Mouse (Mus musculus) limb, embryonic 14.5 days (tissue): Measurements from ENCODE around the gene Spaca5. TPM values are rescaled to one million over a fixed set of nuclear protein-coding genes. Genes with fewer than 3 reads are reported as not detected.

Experiments used
- ATAC-seq: fragments of 200-750 bp; cut with Nextera tagmentation; 2 replicates; pipeline ENCODE4 v1.8.0; 2017; ENCODE audit warnings: low read depth, moderate number of reproducible peaks, moderate TSS enrichment; ENCODE audit not compliant: low FRiP score
- DNase-seq: peaks from one replicate; pipeline ENCODE4 v3.0.0-alpha.2; 2015; ENCODE audit warnings: low spot score
- H3K27ac ChIP-seq: fragments of 300-500 bp; sonication (generic); replicated peaks from 2 replicates; pipeline ENCODE4 v1.5.1; 2014; ENCODE audit warnings: low read depth, mild to moderate bottlenecking, low read length, moderate library complexity, mixed read lengths
- H3K27me3 ChIP-seq: fragments of 300-500 bp; sonication (generic); 2 replicates; pipeline ENCODE4 v1.6.1; 2014; ENCODE audit warnings: low read length, mixed read lengths; ENCODE audit not compliant: control insufficient read depth, insufficient read depth
- H3K36me3 ChIP-seq: fragments of 300-500 bp; sonication (generic); 2 replicates; pipeline ENCODE4 v1.6.1; 2014; ENCODE audit warnings: mild to moderate bottlenecking, low read length, moderate library complexity, mixed read lengths; ENCODE audit not compliant: control insufficient read depth, insufficient read depth
- H3K4me1 ChIP-seq: fragments of 300-500 bp; sonication (generic); 2 replicates; pipeline ENCODE4 v1.6.1; 2014; ENCODE audit warnings: antibody characterized with exemption, low read length, mixed read lengths; ENCODE audit not compliant: control insufficient read depth, insufficient read depth
- H3K4me2 ChIP-seq: fragments of 300-500 bp; sonication (generic); replicated peaks from 2 replicates; pipeline ENCODE4 v1.6.1; 2014; ENCODE audit warnings: low read depth, mild to moderate bottlenecking, low read length, moderate library complexity; ENCODE audit not compliant: severe bottlenecking
- H3K4me3 ChIP-seq: fragments of 300-500 bp; sonication (generic); replicated peaks from 2 replicates; pipeline ENCODE4 v1.5.1; 2014; ENCODE audit warnings: low read length
- H3K9ac ChIP-seq: fragments of 300-500 bp; sonication (generic); 2 replicates; pipeline ENCODE4 v1.6.1; 2014; ENCODE audit warnings: mild to moderate bottlenecking, low read depth, low read length, moderate library complexity; ENCODE audit not compliant: severe bottlenecking
- H3K9me3 ChIP-seq: fragments of 300-500 bp; sonication (generic); 2 replicates; pipeline ENCODE4 v1.6.1; 2016; ENCODE audit warnings: low read length; ENCODE audit not compliant: control insufficient read depth
- POLR2A ChIP-seq: fragments of 200-500 bp; IDR thresholded peaks from 2 replicates; pipeline ENCODE4 v1.8.0; 2012; ENCODE audit warnings: inconsistent platforms, mild to moderate bottlenecking, moderate library complexity, borderline replicate concordance; ENCODE audit not compliant: insufficient read depth, insufficient read length; ENCODE audit errors: extremely low read depth
- WGBS: fragments of 180-500 bp; shearing (Covaris S2); extraction: QIAGEN DNeasy Blood & Tissue Kit; methylation state at CpG from one replicate; pipeline ENCODE4 v1.1.7; 2014; 5-methylcytosine and 5-hydroxymethylcytosine counted together
- polyA plus RNA-seq, 2 experiments: library from polyadenylated mRNA; depleted of rRNA in 1 of 2; stranded (reverse) in 1 of 2; unstranded in 1 of 2; fragments of >200 nt; fragmentation: Nextera tagmentation in 1 of 2; extraction: Ambion mirVana in 1 of 2; gene quantifications; 2 replicates each; pipeline versions ENCODE4 v1.2.1 to v1.2.3; 2012 to 2014

The Spaca5 gene
- polyA plus RNA-seq, 2 experiments = not detected

- 28% methylated on average over 27 of the region's 27 CpGs for WGBS
- H3K36me3 ChIP-seq = no peaks in the 10 kb centered on the region
- H3K27ac ChIP-seq = peak within 1 kb of the TSS; percentile 73
- peak within 1 kb of the TSS; percentile 49 for H3K4me2 ChIP-seq
- no peaks in the 10 kb centered on the region for H3K27me3 ChIP-seq
- peak within 1 kb of the TSS; percentile 43 for H3K9ac ChIP-seq
- H3K9me3 ChIP-seq = no peaks in the 10 kb centered on the region
- H3K4me1 ChIP-seq = no peaks in the 10 kb centered on the region
- H3K4me3 ChIP-seq = peak within 1 kb of the TSS; percentile 41
- ATAC-seq = peak; percentile 83
- TF ChIP-seq POLR2A = no peak
- DNase-seq = peak; percentile 81
These were observed 21.0 kb downstream of the Spaca5 start, which contains the start of gene Zfp300 for GRCm38 (mm10) chrX:21088983-21089866. TSS of gene Zfp300 (minus strand) at chrX:21089527.

GRCm38 (mm10) chrX:21089867-21090239 is 21.6 kb downstream of the Spaca5 start:
- no peaks in the 10 kb centered on the region for H3K4me1 ChIP-seq
- H3K27me3 ChIP-seq = no peaks in the 10 kb centered on the region
- 51% methylated on average over 7 of the region's 7 CpGs for WGBS
- no peak for DNase-seq
- H3K27ac ChIP-seq = peak overlapping the region; percentile 73; the same call in 1 of the 2 replicates
- 0 out of 2 replicates have a peak overlapping the region, but pooled peaks have one; percentile 43 for H3K9ac ChIP-seq
- no peaks in the 10 kb centered on the region for H3K9me3 ChIP-seq
- peak overlapping the region; percentile 49 for H3K4me2 ChIP-seq
- TF ChIP-seq POLR2A = no peak
- ATAC-seq = no peak
- peak overlapping the region; percentile 41 for H3K4me3 ChIP-seq
- H3K36me3 ChIP-seq = no peaks in the 10 kb centered on the region

- Histone ChIP-seq H3K4me2 (no peak within 1 kb of the TSS), H3K9ac (no peak within 1 kb of the TSS), H3K9me3 (no peaks in the 10 kb centered on the region), H3K4me3 (no peak within 1 kb of the TSS), H3K27ac (no peak within 1 kb of the TSS), H3K27me3 (no peaks in the 10 kb centered on the region), H3K4me1 (no peaks in the 10 kb centered on the region), H3K36me3 (no peaks in the 10 kb centered on the region)
- WGBS = 76% methylated on average over 4 of the region's 4 CpGs
- DNase-seq = no peak
- ATAC-seq = no peak
- TF ChIP-seq POLR2A = no peak
These were observed 47.3 kb downstream of the Spaca5 start, which contains the start of gene Ssxa1 for GRCm38 (mm10) chrX:21115520-21115919. TSS of gene Ssxa1 (plus strand) at chrX:21115820.

Other genes with a start within 250 kb of the Spaca5 start
- gene Timp1, start 198.2 kb upstream of the Spaca5 start, polyA plus RNA-seq (2012; rRNA removed) = 37.2 and 40.5 TPM in 2 replicates
- gene Timp1, start 198.2 kb upstream of the Spaca5 start, polyA plus RNA-seq (2014; fragmentation: Nextera tagmentation; extraction: Ambion mirVana) = 38.1 and 39.1 TPM in 2 replicates
- gene Syn1, start 147.4 kb upstream of the Spaca5 start, polyA plus RNA-seq (2012; rRNA removed) = 0.52 and 0.64 TPM in 2 replicates
- 0.22 and 0.23 TPM in 2 replicates for gene Syn1, start 147.4 kb upstream of the Spaca5 start, polyA plus RNA-seq (2014; fragmentation: Nextera tagmentation; extraction: Ambion mirVana)
- gene Cfp, start 136.9 kb upstream of the Spaca5 start, polyA plus RNA-seq (2012; rRNA removed) = 20.1 and 24.7 TPM in 2 replicates
- gene Cfp, start 136.9 kb upstream of the Spaca5 start, polyA plus RNA-seq (2014; fragmentation: Nextera tagmentation; extraction: Ambion mirVana) = 6.6 and 7.2 TPM in 2 replicates
- gene Elk1, start 117.8 kb upstream of the Spaca5 start, polyA plus RNA-seq (2012; rRNA removed) = 23.7 and 31.3 TPM in 2 replicates
- gene Elk1, start 117.8 kb upstream of the Spaca5 start, polyA plus RNA-seq (2014; fragmentation: Nextera tagmentation; extraction: Ambion mirVana) = 8.1 and 8.7 TPM in 2 replicates
- gene Uxt, start 106.4 kb upstream of the Spaca5 start, polyA plus RNA-seq (2012; rRNA removed) = 17.5 and 21.7 TPM in 2 replicates
- 49.3 and 53.4 TPM in 2 replicates for gene Uxt, start 106.4 kb upstream of the Spaca5 start, polyA plus RNA-seq (2014; fragmentation: Nextera tagmentation; extraction: Ambion mirVana)
- gene Zfp182, start 6.1 kb upstream of the Spaca5 start, polyA plus RNA-seq (2012; rRNA removed) = 4.8 and 7.1 TPM in 2 replicates
- gene Zfp182, start 6.1 kb upstream of the Spaca5 start, polyA plus RNA-seq (2014; fragmentation: Nextera tagmentation; extraction: Ambion mirVana) = 5.5 and 6.6 TPM in 2 replicates
- gene Zfp300, start 21.1 kb downstream of the Spaca5 start, polyA plus RNA-seq (2012; rRNA removed) = 0.72 and 0.79 TPM in 2 replicates
- gene Zfp300, start 21.1 kb downstream of the Spaca5 start, polyA plus RNA-seq (2014; fragmentation: Nextera tagmentation; extraction: Ambion mirVana) = 1.6 and 2.0 TPM in 2 replicates
- gene Ssxa1, start 47.4 kb downstream of the Spaca5 start, polyA plus RNA-seq (2012; rRNA removed) = not detected in 2 replicates
- not detected in 2 replicates for gene Ssxa1, start 47.4 kb downstream of the Spaca5 start, polyA plus RNA-seq (2014; fragmentation: Nextera tagmentation; extraction: Ambion mirVana)
- not detected in 2 replicates for gene Gm21876, start 107.2 kb downstream of the Spaca5 start, polyA plus RNA-seq (2012; rRNA removed)
- gene Gm21876, start 107.2 kb downstream of the Spaca5 start, polyA plus RNA-seq (2014; fragmentation: Nextera tagmentation; extraction: Ambion mirVana) = not detected in 2 replicates